Mouse (Mus musculus) kidney, embryonic 16.5 days (tissue): ENCODE measurements around the gene Ensa. TPM values are rescaled to one million over a fixed set of nuclear protein-coding genes. Genes with fewer than 3 reads are reported as not detected.
A peak's percentile ranks its signal among the peaks of the same experiment; 100 is the strongest.

Experiments used
- ATAC-seq: fragments of 200-750 bp; cut with Nextera tagmentation; 2 replicates; pipeline ENCODE4 v1.8.0; 2017; ENCODE audit warnings: moderate TSS enrichment; ENCODE audit not compliant: low FRiP score, low TSS enrichment
- H3K27ac ChIP-seq: fragments of 300-500 bp; sonication (generic); 2 replicates; pipeline ENCODE4 v1.5.1; 2014; ENCODE audit warnings: low read length
- H3K27me3 ChIP-seq: fragments of 300-500 bp; sonication (generic); 2 replicates; pipeline ENCODE4 v1.6.1; 2014; ENCODE audit warnings: low read length, control low read depth, mixed read lengths; ENCODE audit not compliant: insufficient read depth
- H3K36me3 ChIP-seq: fragments of 300-500 bp; sonication (generic); 2 replicates; pipeline ENCODE4 v1.6.1; 2014; ENCODE audit warnings: low read length, control low read depth, mixed read lengths; ENCODE audit not compliant: insufficient read depth
- H3K4me1 ChIP-seq: fragments of 300-500 bp; sonication (generic); 2 replicates; pipeline ENCODE4 v1.6.1; 2014; ENCODE audit warnings: low read length, control low read depth, mixed read lengths; ENCODE audit not compliant: insufficient read depth
- H3K4me2 ChIP-seq: fragments of 300-500 bp; sonication (generic); replicated peaks from 2 replicates; pipeline ENCODE4 v1.6.1; 2014; ENCODE audit warnings: low read depth, low read length
- H3K4me3 ChIP-seq: fragments of 300-500 bp; sonication (generic); 2 replicates; pipeline ENCODE4 v1.5.1; 2014; ENCODE audit warnings: mild to moderate bottlenecking, low read length
- H3K9ac ChIP-seq: fragments of 300-500 bp; sonication (generic); replicated peaks from 2 replicates; pipeline ENCODE4 v1.6.1; 2014; ENCODE audit warnings: low read length
- H3K9me3 ChIP-seq: fragments of 300-500 bp; sonication (generic); 2 replicates; pipeline ENCODE4 v1.6.1; 2016; ENCODE audit warnings: low read length, control low read depth
- WGBS: fragments of 180-500 bp; shearing (Covaris S2); extraction: QIAGEN DNeasy Blood & Tissue Kit; methylation state at CpG from one replicate; pipeline ENCODE4 v1.1.7; 2014; 5-methylcytosine and 5-hydroxymethylcytosine counted together
- polyA plus RNA-seq: library from polyadenylated mRNA; unstranded; fragments of >200 nt; fragmentation: Nextera tagmentation; extraction: Ambion mirVana; gene quantifications from 2 replicates; pipeline ENCODE4 v1.2.1, GENCODE M21; 2015

The Ensa gene
- polyA plus RNA-seq, 1 experiment from 2014 or later, result 76.4 TPM

GRCm38 (mm10) chr3:95660788-95661478 lies 36.1 kb downstream of the Ensa start:
- H3K4me2 ChIP-seq, result peak overlapping the region; percentile 80
- H3K27me3 ChIP-seq, result no peaks in the 10 kb centered on the region
- no peaks in the 10 kb centered on the region for H3K9me3 ChIP-seq
- WGBS, result 20% methylated on average over 2 of the region's 2 CpGs
- peak overlapping the region; percentile 99 for H3K4me3 ChIP-seq
- peaks cover 37% of the 10 kb centered on the region for H3K36me3 ChIP-seq
- no peak for ATAC-seq
- H3K9ac ChIP-seq, result peak overlapping the region; percentile 100
- 0 out of 2 replicates have a peak overlapping the region, but pooled peaks have one; percentile 13 for H3K27ac ChIP-seq
- peaks cover 54% of the 10 kb centered on the region for H3K4me1 ChIP-seq

GRCm38 (mm10) chr3:95661945-95662715 lies 37.3 kb downstream of the Ensa start:
- ATAC-seq, result no peak
- 38% methylated on average over 7 of the region's 7 CpGs for WGBS
- H3K36me3 ChIP-seq, result peaks cover 37% of the 10 kb centered on the region
- no peaks in the 10 kb centered on the region for H3K27me3 ChIP-seq
- H3K27ac ChIP-seq, result peak overlapping the region; percentile 22; the same call in 1 of the 2 replicates
- H3K4me2 ChIP-seq, result peak overlapping the region; percentile 32
- peak overlapping the region; percentile 23 for H3K4me3 ChIP-seq
- no peak overlapping the region for H3K9ac ChIP-seq
- H3K4me1 ChIP-seq, result peaks cover 64% of the 10 kb centered on the region
- H3K9me3 ChIP-seq, result no peaks in the 10 kb centered on the region

DNA sequence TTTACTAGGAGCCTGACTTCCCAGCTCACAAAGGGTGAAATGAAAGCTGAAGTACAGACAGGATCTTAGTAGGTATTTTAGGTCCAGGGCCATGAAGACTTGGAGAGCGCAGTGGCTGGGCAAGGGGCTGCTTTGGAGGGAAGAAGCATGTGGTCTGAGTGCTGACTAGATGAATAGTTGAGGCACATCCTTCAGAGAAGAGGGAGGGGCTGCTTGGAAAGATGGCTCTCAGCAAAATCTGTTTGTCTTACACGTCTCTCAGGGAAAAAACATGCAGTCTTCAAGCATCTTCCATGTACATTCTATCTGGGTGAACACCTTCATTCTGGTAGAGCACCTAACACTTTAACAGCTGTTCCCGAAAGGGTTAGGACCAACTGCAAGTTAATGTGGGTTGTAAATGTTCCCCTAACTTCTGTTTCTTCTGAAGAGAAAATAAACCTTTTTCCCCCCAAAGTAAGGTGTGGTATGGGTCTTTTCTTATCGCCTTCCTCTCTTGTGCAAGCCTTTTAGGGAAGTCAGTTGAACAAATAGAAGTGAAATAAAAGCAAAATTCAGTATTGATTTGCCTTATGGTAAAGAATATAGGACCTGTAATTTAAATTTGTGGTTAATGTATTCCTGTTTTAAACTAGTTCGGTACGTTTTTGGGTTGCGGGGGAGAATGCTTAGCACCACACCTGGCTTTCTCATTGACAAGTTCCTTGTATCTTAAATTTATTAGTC lies 38.1 kb downstream of the Ensa start:
- peaks cover 37% of the 10 kb centered on the region for H3K36me3 ChIP-seq
- 72% methylated on average over 7 of the region's 7 CpGs for WGBS
- no peaks in the 10 kb centered on the region for H3K9me3 ChIP-seq
- peaks cover 71% of the 10 kb centered on the region for H3K4me1 ChIP-seq
- peak overlapping the region; percentile 32 for H3K4me2 ChIP-seq
- no peak overlapping the region for H3K9ac ChIP-seq
- peak overlapping the region; percentile 22; the same call in 1 of the 2 replicates for H3K27ac ChIP-seq
- H3K4me3 ChIP-seq, result peak overlapping the region; percentile 2; the same call in 1 of the 2 replicates
- H3K27me3 ChIP-seq, result no peaks in the 10 kb centered on the region
- no peak for ATAC-seq

DNA sequence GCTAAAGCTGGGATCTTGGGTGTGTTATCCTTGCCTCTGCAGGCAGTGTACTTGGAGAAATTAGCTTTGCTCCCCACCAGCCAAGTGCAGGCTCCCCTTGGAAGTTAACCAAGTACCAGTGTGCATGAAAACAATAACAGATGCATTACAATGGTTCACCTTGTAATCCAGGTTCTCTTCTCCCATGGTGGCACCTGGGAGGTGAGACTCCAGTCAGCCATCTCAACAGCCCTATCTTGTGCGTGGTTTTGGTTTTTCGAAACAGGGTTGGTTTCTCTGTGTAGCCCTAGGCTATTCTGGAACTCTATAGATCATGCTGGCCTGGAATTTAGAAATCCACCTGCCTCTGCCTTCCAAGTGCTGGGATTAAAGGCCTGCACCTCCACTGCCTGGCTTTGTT lies 38.7 kb downstream of the Ensa start:
- 79% methylated on average over 2 of the region's 2 CpGs for WGBS
- Histone ChIP-seq H3K4me1 (peaks cover 77% of the 10 kb centered on the region), H3K9me3 (no peaks in the 10 kb centered on the region), H3K27ac (peak overlapping the region; percentile 5; the same call in 1 of the 2 replicates), H3K27me3 (no peaks in the 10 kb centered on the region), H3K4me3 (no peak overlapping the region), H3K9ac (no peak overlapping the region), H3K36me3 (peaks cover 37% of the 10 kb centered on the region), H3K4me2 (no peak overlapping the region)
- ATAC-seq, result no peak

DNA sequence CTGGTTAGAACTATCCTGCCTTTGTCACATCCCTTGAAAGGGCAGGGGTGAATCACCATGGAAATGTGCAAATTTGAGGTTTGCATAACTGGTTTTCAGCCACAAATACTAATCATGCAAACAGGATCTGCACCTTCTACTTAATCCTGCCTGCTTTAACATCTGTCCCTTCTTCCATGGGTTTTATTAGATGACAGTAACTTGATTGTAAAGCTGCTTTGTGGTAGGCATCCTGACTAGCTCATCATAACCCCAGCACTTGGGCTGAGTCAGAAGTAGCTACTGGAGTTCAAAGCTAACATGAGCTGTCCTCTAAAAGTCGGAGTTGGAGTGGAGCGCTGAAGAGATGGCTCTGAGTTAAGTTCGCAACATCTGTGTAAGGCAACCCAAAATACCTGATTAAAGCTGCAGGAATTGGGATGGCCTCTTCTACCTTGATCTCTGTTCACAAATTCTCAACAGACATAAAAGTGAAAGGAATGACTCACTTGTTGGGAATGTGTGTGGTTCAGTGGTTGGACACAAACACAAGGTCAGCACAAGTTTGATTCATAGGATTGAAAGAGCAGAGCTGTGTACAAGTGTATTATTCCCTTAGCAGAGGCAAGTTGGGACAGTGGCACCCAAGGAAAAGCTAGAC lies 39.3 kb downstream of the Ensa start:
- Histone ChIP-seq H3K4me2 (no peak overlapping the region), H3K36me3 (peaks cover 37% of the 10 kb centered on the region), H3K9me3 (no peaks in the 10 kb centered on the region), H3K4me3 (no peak overlapping the region), H3K27ac (peak overlapping the region; percentile 5), H3K9ac (no peak overlapping the region), H3K27me3 (no peaks in the 10 kb centered on the region), H3K4me1 (peaks cover 81% of the 10 kb centered on the region)
- WGBS, result 91% methylated on average over 3 of the region's 3 CpGs
- no peak for ATAC-seq

GRCm38 (mm10) chr3:95664940-95665352 lies 40.2 kb downstream of the Ensa start:
- Histone ChIP-seq H3K27ac (peak overlapping the region; percentile 3; the same call in 1 of the 2 replicates), H3K36me3 (peaks cover 43% of the 10 kb centered on the region)

GRCm38 (mm10) chr3:95666124-95666844 lies 41.5 kb downstream of the Ensa start:
- no peaks in the 10 kb centered on the region for H3K27me3 ChIP-seq
- peaks cover 69% of the 10 kb centered on the region for H3K4me1 ChIP-seq
- no peak overlapping the region for H3K4me3 ChIP-seq
- no peak overlapping the region for H3K4me2 ChIP-seq
- H3K27ac ChIP-seq, result peak overlapping the region; percentile 19; the same call in 1 of the 2 replicates
- H3K9ac ChIP-seq, result no peak overlapping the region
- no peaks in the 10 kb centered on the region for H3K9me3 ChIP-seq
- WGBS, result 29% methylated on average over 6 of the region's 6 CpGs
- ATAC-seq, result no peak
- peaks cover 33% of the 10 kb centered on the region for H3K36me3 ChIP-seq

More at GRCm38 (mm10) chr3:95664940-95665352, 40.2 kb downstream of the Ensa start:
- no peak overlapping the region for H3K4me3 ChIP-seq
- H3K9ac ChIP-seq, result no peak overlapping the region
- H3K4me1 ChIP-seq, result peaks cover 81% of the 10 kb centered on the region
- no peak overlapping the region for H3K4me2 ChIP-seq
- no peaks in the 10 kb centered on the region for H3K9me3 ChIP-seq
- no peak for ATAC-seq
- no peaks in the 10 kb centered on the region for H3K27me3 ChIP-seq
- WGBS, result 85% methylated on average over 4 of the region's 4 CpGs

DNA sequence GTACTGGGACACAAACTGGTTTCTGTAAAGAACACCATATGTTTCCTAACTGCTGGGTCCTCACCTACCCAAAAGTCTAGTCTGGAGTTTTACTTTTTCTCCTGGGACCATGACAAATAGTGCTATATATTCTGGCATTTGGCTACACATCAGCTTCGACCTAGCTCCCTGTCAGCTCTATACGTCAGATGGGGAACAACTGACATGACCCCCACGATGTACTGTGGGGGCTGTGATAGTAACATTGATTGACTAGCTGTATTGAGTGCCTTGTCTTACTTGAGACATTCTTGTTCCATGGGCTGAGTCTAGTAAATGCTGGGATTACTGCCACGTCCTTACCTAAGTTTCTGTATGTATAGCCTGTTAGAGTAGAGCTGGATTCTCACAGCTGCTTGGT lies 42.7 kb downstream of the Ensa start:
- 51% methylated on average over 4 of the region's 4 CpGs for WGBS

GRCm38 (mm10) chr3:95668026-95668425 lies 43.2 kb downstream of the Ensa start:
- Histone ChIP-seq H3K4me2 (no peak overlapping the region), H3K9me3 (no peaks in the 10 kb centered on the region), H3K27ac (peak overlapping the region; percentile 92), H3K4me1 (peaks cover 67% of the 10 kb centered on the region), H3K36me3 (peaks cover 21% of the 10 kb centered on the region), H3K9ac (peak overlapping the region; percentile 44), H3K4me3 (no peak overlapping the region), H3K27me3 (no peaks in the 10 kb centered on the region)
- 29% methylated on average over 7 of the region's 7 CpGs for WGBS
- ATAC-seq, result peak; percentile 44

More for the DNA sequence above, 42.7 kb downstream of the Ensa start:
- Histone ChIP-seq H3K4me2 (peak overlapping the region; percentile 11; the same call in 1 of the 2 replicates), H3K4me1 (peaks cover 67% of the 10 kb centered on the region), H3K27me3 (no peaks in the 10 kb centered on the region), H3K4me3 (no peak overlapping the region), H3K9me3 (no peaks in the 10 kb centered on the region), H3K9ac (peak overlapping the region; percentile 44), H3K27ac (peak overlapping the region; percentile 92), H3K36me3 (peaks cover 25% of the 10 kb centered on the region)
- no peak for ATAC-seq
